Mouse (Mus musculus) regulatory T cell (primary cell): ENCODE measurements around the gene Mas1.

Source experiments
- in situ Hi-C: fragments of 300-600 bp; cut with MboI, MseI; formaldehyde crosslinking; loops from one replicate; pipeline ENCODE4 v1.15.1; 2025; ENCODE audit warnings: high pct_unique_total_duplicates

Gene Mas1

DNA sequence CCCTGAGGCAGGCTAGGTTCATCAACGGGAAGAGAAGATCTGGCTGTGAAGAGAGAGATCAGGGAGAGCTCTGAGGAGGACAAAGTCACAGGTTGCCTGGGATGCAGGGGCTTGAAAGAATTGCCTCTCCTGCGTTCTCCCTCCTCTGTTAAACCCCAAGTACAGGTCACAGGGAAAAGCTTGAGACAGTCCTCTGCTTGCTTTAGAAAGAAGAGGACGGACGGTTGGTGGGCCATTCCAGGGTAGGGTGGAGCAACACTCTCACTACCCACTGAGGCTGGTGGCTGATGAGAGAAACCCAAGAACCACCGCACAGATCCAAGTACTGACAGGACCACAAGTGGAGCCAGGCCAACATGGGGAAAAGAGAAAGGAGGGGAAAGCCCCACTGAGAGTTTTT lies 7.8 kb upstream of the Mas1 start, which contains the start of gene Mrgprh:
Gene Mrgprh (plus strand): TSS at position 301 of the 400 bp plus-strand sequence.
- in situ Hi-C loops: loop anchor here (5.0 kb wide), 1 partner anchor 37 kb away; the partner anchor contains the start of gene Pnldc1

- in situ Hi-C loops: no loop called here
Observed at GRCm38 (mm10) chr17:12872275-12873028, 4.5 kb upstream of the Mas1 start.

DNA sequence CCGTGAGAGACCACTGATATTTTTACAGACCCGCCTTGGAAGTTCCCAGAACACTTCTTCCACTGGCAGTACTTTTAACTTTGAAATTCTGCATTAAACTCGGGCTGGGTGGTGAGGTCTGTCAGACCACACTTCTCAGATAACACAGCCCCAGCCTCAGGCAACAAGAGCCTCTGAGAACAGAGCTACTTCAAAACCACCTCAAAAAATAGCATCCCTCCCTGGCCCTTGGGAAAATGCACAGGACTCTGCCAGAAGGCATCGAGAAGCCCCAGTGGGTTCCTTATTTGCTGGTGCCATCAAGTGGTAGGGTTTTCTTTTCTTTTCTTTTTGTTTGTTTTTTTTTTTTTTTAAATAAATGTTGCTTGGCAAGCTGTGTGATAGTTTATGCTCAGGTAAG lies 697 bp upstream of the Mas1 start:
- in situ Hi-C loops: no loop called here

GRCm38 (mm10) chr17:12866853-12867252 lies 1.1 kb downstream of the Mas1 start:
- in situ Hi-C loops: no loop called here

DNA sequence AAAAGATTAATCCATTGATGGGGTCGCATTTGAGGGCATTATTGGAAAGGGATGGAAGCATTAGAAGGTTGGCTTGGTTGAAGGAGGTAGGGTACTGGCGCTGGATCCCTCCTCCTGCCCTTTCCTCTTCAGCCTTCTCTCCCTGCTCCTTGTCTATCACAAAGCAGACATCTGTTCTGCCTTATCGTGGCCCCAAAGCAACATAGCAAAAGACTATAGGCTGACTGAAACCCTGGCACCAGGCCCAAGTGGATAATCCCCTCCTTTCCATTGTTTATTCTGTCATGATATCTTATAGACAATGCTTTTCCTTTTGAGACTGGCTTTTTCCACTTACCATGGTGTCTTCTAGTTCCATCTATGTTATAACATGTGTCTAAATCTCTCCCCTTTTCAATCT lies 2.5 kb downstream of the Mas1 start:
- in situ Hi-C loops: no loop called here

DNA sequence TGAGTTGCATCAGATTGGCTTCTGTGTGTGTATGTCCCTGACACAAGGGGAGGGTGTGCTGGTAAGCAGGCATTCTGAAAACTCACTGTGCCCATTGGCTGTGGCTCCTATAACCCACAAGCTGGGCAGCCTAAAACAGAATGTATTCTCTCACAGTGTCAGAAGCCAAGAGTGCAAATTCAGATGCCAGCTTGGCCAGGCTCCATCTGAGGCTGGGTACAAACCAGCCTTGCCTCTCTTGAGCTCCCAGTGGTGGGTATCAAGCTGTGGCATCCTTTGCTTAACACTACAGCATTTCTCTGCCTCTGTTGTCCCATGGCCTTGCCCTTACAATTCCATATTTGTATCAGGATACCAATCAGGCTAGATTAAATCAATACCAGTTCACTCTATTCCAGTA lies 3.8 kb downstream of the Mas1 start:
- in situ Hi-C loops: no loop called here

GRCm38 (mm10) chr17:12859006-12859520 lies 8.9 kb downstream of the Mas1 start:
- in situ Hi-C loops: no loop called here

DNA sequence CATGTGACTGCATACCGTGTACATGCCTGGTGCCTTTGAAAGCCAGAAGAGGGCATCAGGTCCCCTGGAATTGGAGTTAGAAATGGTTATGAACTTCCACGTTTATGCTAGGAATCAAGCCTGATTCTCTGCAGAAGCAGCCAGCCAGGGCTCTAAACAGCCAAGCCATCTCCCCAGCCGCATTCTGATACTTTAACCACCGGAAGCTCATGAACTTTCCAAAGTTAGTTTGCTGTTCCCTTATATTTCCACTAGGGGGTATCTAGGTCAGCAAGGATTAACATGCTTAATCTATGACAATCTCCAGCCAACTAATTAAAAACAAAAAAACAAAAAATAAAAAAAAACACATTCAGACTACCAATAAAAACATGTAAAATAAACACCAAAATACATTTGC lies 9.9 kb downstream of the Mas1 start:
- in situ Hi-C loops: no loop called here

GRCm38 (mm10) chr17:12857395-12857794 lies 10.5 kb downstream of the Mas1 start:
- in situ Hi-C loops: no loop called here

DNA sequence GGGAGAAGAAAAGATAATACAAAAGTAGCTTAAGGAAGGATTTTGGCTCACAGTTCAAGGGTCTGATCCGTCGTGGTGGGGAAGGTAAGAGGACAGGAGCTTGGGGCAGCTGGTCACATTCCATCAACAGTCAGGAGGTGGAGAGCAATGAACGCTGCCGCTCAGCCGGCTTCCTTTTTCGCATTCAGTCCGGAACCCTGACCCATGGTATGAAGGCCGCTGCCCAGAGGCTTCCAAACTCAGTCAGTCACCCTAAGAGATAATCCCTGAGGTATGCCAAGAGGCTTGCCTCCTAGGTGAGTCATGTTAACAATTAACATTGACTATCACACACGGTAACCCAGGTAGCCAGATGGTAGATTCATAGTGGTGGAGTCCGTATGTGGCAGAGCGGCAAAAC lies 13.6 kb downstream of the Mas1 start:
- in situ Hi-C loops: no loop called here

- in situ Hi-C loops: no loop called here
Observed at GRCm38 (mm10) chr17:12853821-12854220, 14.1 kb downstream of the Mas1 start.

GRCm38 (mm10) chr17:12851689-12852088 lies 16.3 kb downstream of the Mas1 start:
- in situ Hi-C loops: no loop called here

DNA sequence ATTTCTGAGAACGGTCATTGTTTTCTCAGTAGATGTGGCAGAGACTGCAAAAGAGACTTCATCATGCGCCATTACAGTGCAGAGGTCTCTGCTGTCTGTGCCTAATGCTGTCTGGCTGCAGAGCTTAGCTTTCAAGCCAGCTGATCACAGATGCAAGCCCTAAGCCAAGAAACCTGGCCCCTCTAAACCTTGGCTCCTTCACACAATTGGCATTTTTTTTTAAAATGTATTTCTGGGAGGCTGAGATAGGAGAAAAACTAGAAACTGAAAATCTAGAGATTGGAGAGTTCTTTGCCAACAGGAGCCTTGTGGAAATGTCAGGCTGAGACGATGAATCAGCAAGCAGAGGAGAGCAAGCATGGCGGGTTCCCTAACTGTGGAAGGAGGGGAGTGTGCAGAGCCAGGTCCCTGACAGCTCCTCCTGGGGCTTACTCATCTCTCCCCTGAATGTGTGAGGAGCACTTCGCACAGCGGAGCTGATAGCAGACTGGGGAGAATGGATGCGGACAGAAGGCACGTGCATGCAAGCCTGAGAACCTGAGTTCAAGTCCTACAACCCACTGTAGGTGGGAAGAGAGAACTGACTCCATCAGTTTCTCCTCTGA lies 18.1 kb downstream of the Mas1 start:
- in situ Hi-C loops: loop anchor here (25.0 kb wide), 1 partner anchor 487 kb away; no protein-coding TSS in a partner anchor

- in situ Hi-C loops: loop anchor here (25.0 kb wide), 1 partner anchor 490 kb away; no protein-coding TSS in a partner anchor
Observed at GRCm38 (mm10) chr17:12847736-12848135, 20.2 kb downstream of the Mas1 start.

DNA sequence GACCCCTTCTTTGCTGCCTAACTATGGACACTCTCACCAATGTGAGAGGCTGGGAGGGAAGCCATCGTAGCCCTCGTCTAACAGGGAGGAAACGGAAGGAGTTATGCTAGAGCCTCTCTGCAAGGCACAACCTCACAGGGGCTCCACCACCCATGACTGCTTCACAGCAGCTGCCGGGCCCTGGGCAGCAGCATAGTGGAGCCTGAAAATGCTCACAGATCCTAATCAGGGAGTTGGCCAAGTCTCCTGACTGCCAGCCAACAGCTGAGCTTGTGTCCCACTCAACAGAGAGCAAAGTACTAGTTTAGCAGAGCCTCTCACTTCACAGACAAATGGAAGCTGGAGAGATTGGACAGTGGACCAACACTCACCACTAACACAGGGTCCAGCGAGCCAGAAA lies 21.5 kb downstream of the Mas1 start:
- in situ Hi-C loops: loop anchor here (25.0 kb wide), 1 partner anchor 491 kb away; no protein-coding TSS in a partner anchor

DNA sequence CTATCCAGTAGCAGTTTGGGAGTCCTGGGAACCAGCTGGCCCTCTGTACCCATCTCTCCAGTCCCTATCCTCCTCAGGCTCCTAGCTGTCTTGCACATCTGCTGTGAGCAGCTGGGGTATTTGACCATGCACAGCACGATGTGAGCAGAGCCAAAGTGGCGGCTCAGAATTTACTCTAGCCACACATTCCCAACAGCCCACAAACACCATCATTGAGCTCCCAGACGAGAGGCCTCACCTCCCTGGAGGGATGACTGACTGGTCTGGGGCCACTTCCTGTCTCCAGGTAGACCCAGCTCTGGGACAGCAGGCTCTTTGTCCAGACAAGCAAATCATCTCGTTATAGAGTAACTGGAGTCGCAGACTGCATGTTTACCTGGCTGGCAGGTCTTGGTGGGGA lies 22.1 kb downstream of the Mas1 start:
- in situ Hi-C loops: loop anchor here (25.0 kb wide), 1 partner anchor 491 kb away; no protein-coding TSS in a partner anchor

DNA sequence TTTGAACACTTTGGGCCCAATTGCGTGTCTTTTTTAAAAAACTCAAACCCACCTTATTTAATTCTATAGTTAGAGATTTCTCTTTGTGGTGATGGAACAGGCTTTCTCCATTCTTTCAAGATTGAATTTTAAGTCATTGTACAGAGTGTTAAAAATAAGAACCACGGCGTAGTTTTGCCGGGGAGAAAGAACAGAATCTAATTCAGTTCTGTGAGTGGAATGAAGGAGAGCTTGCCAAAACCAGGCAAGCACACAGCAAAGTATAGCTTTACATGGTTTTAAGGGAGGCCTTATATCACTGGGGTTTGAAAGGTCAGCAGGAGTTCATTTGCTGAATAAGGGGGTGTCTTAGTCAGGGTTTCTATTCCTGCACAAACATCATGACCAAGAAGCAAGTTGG lies 23.4 kb downstream of the Mas1 start:
- in situ Hi-C loops: loop anchor here (25.0 kb wide), 1 partner anchor 493 kb away; no protein-coding TSS in a partner anchor

DNA sequence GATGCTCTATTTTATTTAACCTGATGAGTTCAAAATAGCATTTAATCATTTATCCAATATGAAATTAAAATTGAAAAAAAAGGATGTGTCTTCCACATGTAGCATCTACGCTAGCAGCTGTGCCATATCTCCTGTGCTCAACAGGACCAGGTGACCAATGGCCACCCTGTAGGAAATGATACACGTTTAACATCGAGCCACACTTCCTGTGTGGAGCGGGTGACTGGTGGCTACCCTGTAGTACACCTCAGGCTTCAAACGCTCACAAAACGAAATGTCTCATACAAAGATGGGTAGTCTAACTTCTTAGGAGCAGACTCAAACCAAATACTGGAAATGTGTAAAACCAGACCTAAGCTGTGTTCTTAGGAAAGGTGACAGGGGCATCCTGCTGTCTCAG lies 24.1 kb downstream of the Mas1 start:
- in situ Hi-C loops: loop anchor here (25.0 kb wide), 1 partner anchor 493 kb away; no protein-coding TSS in a partner anchor

DNA sequence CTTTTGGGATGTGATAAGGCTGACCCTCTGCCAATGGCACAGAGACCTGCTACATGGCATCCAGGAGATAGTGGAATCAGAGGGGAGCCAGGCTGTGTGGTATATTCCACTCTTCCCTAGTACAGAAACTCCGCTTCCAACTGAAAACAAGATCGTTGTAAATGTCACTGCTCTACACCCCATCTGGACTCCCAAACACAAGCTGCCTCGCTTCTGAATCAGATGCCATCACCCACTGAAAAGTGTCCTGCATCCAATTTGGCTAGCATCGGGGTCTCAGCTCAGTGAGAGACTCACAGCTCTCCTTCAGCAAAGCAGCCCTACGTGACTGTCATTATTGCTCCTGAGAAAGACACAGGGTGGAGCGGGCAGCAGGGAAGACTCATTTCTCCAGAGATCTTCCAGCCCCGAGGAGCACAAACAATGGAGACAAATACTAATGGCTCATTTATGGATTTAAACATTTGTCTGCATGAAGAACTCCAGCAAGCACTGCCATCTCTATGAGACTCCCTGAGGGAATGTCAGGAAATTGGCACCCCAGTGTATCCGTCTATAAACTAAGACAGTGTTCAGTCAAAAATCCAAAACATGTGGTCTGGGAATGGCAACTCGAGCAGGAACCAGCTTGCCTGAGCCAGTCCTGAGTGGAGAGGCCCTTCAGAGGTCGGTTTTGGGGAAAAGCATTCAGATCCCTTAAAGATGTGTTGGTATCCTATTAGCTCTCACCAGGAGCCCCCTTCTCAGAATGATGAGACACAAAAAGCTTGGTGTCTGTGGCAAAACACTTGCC lies 28.3 kb downstream of the Mas1 start:
- in situ Hi-C loops: loop anchor here (25.0 kb wide), 1 partner anchor 498 kb away; no protein-coding TSS in a partner anchor

- in situ Hi-C loops: loop anchor here (25.0 kb wide), 1 partner anchor 502 kb away; no protein-coding TSS in a partner anchor
Observed at GRCm38 (mm10) chr17:12835738-12836137, 32.2 kb downstream of the Mas1 start.

DNA sequence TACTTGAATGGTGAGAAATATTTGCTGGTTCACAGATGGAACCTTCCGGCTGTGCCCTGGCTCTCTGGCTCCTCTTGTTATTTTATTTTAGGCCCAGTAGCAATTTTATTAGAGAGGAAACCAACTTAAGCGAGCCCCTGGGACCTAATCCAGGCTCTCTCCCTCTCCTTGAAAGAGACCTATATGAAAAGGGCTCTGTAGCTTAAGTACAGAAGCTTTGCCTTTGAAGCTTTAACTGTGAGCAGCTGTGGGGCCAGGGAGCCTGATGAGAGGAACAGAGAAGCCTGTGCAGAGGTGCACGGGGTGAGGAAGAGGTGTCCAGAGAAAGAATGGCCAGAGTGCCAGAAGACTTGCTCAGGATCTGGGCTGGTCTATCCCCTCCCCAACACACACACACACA lies 33.1 kb downstream of the Mas1 start:
- in situ Hi-C loops: loop anchor here (25.0 kb wide), 1 partner anchor 502 kb away; no protein-coding TSS in a partner anchor
